Mouse (Mus musculus) heart, adult 2 months (tissue): ENCODE data around the gene Vasn.

Source experiments
- CTCF ChIP-seq: fragments of 200-600 bp; IDR thresholded peaks from 2 replicates; pipeline ENCODE4 v1.8.1; 2022; ENCODE audit warnings: antibody characterized with exemption, mild to moderate bottlenecking, moderate library complexity
- EP300 ChIP-seq: fragments of 200-500 bp; IDR thresholded peaks from 2 replicates; pipeline ENCODE4 v1.6.1; 2011; ENCODE audit warnings: low read depth, low read length, control low read depth; ENCODE audit not compliant: insufficient read depth
- POLR2A ChIP-seq: fragments of 200-500 bp; IDR thresholded peaks from 2 replicates; pipeline ENCODE4 v1.6.1; 2011; ENCODE audit warnings: mild to moderate bottlenecking, low read depth, low read length, control low read depth; ENCODE audit not compliant: insufficient read depth

DNA sequence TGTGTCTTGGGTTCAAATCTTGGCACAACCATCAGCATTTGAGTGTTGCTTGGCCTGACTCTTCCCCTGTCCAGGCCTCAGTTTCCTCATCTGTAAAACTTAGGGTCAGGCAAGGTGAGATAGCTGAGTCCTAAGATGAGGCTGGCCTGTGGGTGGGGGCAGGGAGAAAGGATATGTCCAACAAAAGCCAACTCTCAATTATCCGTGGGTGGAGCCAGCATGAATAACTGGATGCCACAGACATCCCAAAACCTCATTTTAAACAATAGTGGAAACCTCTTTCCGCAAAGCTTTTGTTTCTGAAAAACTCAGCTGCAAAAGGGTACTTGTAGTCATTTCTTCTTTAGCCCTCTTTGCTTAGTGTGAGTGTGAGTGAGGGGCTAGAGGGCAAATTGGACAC lies 42.9 kb upstream of the Vasn start:
- no peak for TF ChIP-seq EP300
- TF ChIP-seq CTCF: no peak
- no peak for TF ChIP-seq POLR2A
